Mouse (Mus musculus): ENCODE measurements at regions not wholly inside any gene's neighbourhood (a gene's known extent, or its start where the extent isn't known, plus 50 kb on each side); places are given as distances from the start of the nearest gene placed in this dataset.

DNA sequence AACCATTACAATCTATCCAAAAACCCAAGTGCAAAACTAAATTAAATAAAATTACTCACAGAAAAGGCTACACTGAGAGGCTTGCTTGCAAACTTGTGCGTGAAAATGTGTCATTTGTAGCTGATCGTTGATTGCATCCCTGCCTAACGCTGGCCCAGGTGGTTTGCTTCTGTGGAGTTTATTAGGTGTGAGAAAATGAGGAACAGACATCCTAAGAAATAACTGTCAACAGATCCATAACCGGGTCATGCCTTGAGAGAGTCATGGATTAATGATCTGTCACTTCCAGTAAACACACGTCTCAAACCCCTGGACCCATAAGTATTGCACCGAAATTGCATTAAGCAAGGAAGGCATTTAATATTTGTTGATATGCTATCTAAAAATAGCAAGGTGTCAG is 73.4 kb upstream of the Tmem18 start:
- Histone ChIP-seq H3K9ac (no peak overlapping the region), H3K27ac (ENCODE audit: poor library complexity, severe bottlenecking) (no peak overlapping the region), H3K4me2 (no peak overlapping the region), H3K27me3 (replicated peaks) (no peaks in the 10 kb centered on the region), H3K4me1 (replicated peaks) (peaks cover 6% of the 10 kb centered on the region; the same call in 1 of the 2 replicates), H3K4me3 (no peak overlapping the region), H3K9me3 (replicated peaks) (no peaks in the 10 kb centered on the region), H3K36me3 (no peaks in the 10 kb centered on the region)
- no peak for ATAC-seq (ENCODE audit: insufficient number of reproducible peaks, low FRiP score)
- WGBS, result 59% methylated on average over 6 of the region's 6 CpGs

DNA sequence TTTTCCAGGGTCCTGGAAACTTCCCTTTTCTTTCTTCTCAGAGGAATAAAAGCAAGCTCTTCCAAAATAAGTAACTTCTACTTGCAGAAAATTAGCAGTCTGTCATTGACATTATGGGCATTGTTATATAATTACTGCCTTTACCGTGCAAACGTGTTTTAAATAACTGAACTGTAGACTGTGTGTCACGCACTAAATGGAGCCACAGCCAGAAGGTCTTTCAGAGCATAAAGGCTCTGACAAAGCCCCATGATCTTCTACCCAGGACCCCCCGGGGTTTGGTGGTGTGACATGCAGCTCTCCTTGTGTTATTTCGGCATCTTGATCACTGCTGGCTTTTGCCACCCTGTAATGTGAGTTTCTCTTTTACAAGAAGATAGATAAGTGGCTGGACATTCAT is 100.9 kb upstream of the Tmem18 start:
- ATAC-seq (ENCODE audit: insufficient number of reproducible peaks, low FRiP score), result no peak
- no peak overlapping the region for H3K4me2 ChIP-seq
- H3K9me3 ChIP-seq (replicated peaks), result no peaks in the 10 kb centered on the region
- H3K4me1 ChIP-seq (replicated peaks), result peaks cover 5% of the 10 kb centered on the region; the same call in 1 of the 2 replicates
- no peaks in the 10 kb centered on the region for H3K27me3 ChIP-seq (replicated peaks)
- H3K4me3 ChIP-seq, result no peak overlapping the region
- 69% methylated on average over 5 of the region's 5 CpGs for WGBS
- H3K9ac ChIP-seq, result no peak overlapping the region
- H3K27ac ChIP-seq (ENCODE audit: poor library complexity, severe bottlenecking), result no peak overlapping the region
- no peaks in the 10 kb centered on the region for H3K36me3 ChIP-seq

DNA sequence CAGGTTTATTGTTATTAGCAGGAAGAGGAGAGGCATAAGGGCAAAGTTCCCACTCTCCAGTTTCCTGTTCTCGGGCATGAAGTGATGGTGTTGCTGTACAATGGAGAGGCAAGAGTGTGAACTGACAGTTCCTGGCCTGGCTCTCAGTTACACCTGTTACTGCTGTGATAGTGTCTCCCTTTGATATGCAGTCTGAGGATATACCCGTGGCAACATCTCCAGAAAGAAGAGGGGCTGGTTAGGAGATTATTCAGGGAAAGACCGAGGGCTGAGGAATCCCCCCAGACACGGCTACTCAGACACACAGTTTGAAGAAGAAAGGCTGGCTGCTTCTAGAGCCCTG is 100.3 kb upstream of the Sntg2 start:
- WGBS, result 37% methylated on average over 4 of the region's 4 CpGs
- no peaks in the 10 kb centered on the region for H3K36me3 ChIP-seq
- no peak for ATAC-seq (ENCODE audit: insufficient number of reproducible peaks, low FRiP score)

DNA sequence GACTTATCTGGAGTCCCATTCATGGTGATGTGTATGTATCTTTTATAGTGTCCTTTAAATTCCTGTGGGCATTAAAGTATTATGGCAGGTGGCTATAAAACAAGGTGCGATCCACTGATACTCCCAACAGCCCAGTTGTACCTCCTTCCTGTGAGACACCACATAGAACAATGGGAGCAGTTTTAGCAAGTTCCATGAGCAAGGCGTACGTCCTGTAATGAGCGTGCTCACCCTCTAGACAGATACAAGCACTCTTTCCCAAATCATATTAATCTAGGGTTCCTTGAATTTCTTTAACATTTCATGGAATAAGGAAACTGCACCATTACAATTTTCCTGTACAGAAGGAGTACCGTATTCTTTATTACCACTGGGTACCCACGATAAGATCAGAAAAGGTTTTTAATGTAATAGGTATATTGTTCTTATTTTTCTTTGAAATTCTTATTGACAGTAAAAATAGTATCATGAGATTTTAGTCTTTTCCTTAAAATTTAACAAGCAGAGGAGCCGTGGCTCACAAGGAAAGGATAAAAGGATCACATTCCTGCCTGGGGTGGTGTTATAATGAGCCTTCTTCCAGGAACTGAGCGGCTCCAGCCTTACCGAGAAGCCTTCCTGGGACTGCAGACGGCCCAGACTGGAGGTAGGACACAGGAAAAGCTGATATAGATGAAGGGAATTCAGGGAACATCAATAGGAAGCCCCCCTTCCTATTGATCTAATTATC is 99.7 kb upstream of the Sntg2 start:
- no peak overlapping the region for H3K9ac ChIP-seq
- no peak for ATAC-seq (ENCODE audit: insufficient number of reproducible peaks, low FRiP score)
- H3K9me3 ChIP-seq (replicated peaks), result peaks cover 5% of the 10 kb centered on the region; the same call in 1 of the 2 replicates
- H3K36me3 ChIP-seq, result no peaks in the 10 kb centered on the region
- H3K27ac ChIP-seq (ENCODE audit: poor library complexity, severe bottlenecking), result no peak overlapping the region
- 70% methylated on average over 10 of the region's 10 CpGs for WGBS
- no peaks in the 10 kb centered on the region for H3K4me1 ChIP-seq (replicated peaks)
- H3K27me3 ChIP-seq (replicated peaks), result no peaks in the 10 kb centered on the region
- no peak overlapping the region for H3K4me2 ChIP-seq
- H3K4me3 ChIP-seq, result no peak overlapping the region

More for the DNA sequence above, 100.3 kb upstream of the Sntg2 start:
- no peaks in the 10 kb centered on the region for H3K27me3 ChIP-seq (replicated peaks)
- H3K4me2 ChIP-seq, result no peak overlapping the region
- peaks cover 5% of the 10 kb centered on the region; the same call in 1 of the 2 replicates for H3K9me3 ChIP-seq (replicated peaks)
- H3K27ac ChIP-seq (ENCODE audit: poor library complexity, severe bottlenecking), result no peak overlapping the region
- no peak overlapping the region for H3K9ac ChIP-seq
- H3K4me1 ChIP-seq (replicated peaks), result no peaks in the 10 kb centered on the region
- no peak overlapping the region for H3K4me3 ChIP-seq

DNA sequence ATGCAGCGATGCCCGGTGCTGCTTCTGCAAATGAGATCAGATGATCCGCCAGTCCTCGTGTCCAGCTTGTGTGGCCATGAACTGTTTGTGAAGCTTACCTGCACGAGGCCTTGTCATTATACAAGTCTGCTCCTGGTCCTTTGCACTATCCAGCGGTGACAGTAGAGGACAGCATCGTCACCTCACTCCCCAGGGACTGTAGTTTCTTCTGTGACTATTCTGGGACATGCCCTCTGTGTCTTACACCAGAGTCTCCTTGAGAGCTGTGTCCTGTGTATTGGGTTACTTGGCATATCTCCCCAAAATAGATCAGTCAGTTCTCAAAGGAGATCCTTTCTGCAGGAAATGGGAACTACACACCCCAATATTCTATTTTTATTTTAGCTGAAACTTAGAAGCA is 94.0 kb upstream of the Sntg2 start:
- no peak overlapping the region for H3K4me3 ChIP-seq
- H3K9ac ChIP-seq, result no peak overlapping the region
- no peaks in the 10 kb centered on the region for H3K36me3 ChIP-seq
- WGBS, result 47% methylated on average over 7 of the region's 7 CpGs
- H3K27ac ChIP-seq (ENCODE audit: poor library complexity, severe bottlenecking), result no peak overlapping the region
- no peak overlapping the region for H3K4me2 ChIP-seq
- H3K27me3 ChIP-seq (replicated peaks), result no peaks in the 10 kb centered on the region
- ATAC-seq (ENCODE audit: insufficient number of reproducible peaks, low FRiP score), result 0 out of 2 replicates have a peak, but pooled peaks have one; percentile 15
- H3K9me3 ChIP-seq (replicated peaks), result no peaks in the 10 kb centered on the region
- H3K4me1 ChIP-seq (replicated peaks), result peaks cover 5% of the 10 kb centered on the region; the same call in 1 of the 2 replicates

DNA sequence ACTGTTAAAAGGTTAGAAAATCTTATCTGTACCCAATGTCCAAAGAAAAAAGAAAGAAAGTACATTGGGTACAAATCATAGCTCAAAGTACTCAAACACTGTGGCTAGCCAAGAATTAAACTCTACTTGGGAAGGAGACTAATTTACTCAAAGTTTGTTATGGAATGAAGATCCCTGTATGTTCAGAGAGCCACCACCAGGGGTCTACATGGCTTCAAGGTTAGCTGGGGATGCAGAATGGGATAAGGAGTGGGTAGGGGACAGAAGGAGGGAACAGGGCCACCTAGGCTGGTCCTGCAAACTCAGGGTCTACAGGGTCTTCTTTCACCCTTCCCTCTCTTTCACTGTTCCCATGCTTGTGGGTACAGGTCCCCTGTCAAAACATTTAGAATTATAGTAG is 77.4 kb upstream of the Sntg2 start:
- Histone ChIP-seq H3K27ac (ENCODE audit: poor library complexity, severe bottlenecking) (no peak overlapping the region), H3K4me3 (no peak overlapping the region), H3K9ac (no peak overlapping the region), H3K9me3 (replicated peaks) (no peaks in the 10 kb centered on the region), H3K27me3 (replicated peaks) (no peaks in the 10 kb centered on the region), H3K36me3 (no peaks in the 10 kb centered on the region), H3K4me1 (replicated peaks) (no peaks in the 10 kb centered on the region), H3K4me2 (no peak overlapping the region)
- ATAC-seq (ENCODE audit: insufficient number of reproducible peaks, low FRiP score), result no peak

DNA sequence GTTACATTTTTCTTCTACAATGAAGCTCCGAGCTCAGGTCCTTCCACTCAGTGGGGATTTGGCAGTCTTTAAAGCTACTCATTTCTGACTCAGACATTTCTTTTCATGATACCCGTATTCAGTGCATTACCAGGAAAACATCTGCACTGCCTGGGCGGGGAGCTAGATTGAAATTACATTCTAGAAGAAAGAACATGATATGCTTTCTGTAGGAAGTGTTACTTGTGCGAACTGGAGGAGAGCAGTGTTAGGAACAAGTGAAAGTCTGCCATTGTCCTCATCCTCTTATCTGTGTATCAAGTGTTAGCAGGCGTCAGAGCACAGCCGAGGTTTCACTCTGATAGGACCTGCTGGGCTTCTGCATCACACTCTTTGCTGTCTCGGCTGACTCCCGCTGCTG is 61.7 kb upstream of the Sntg2 start:
- H3K4me1 ChIP-seq (replicated peaks), result no peaks in the 10 kb centered on the region
- no peak overlapping the region for H3K27ac ChIP-seq (ENCODE audit: poor library complexity, severe bottlenecking)
- H3K4me3 ChIP-seq, result no peak overlapping the region
- no peaks in the 10 kb centered on the region for H3K9me3 ChIP-seq (replicated peaks)
- no peak overlapping the region for H3K4me2 ChIP-seq
- no peaks in the 10 kb centered on the region for H3K27me3 ChIP-seq (replicated peaks)
- WGBS, result 34% methylated on average over 8 of the region's 8 CpGs
- no peak for ATAC-seq (ENCODE audit: insufficient number of reproducible peaks, low FRiP score)
- H3K36me3 ChIP-seq, result no peaks in the 10 kb centered on the region
- no peak overlapping the region for H3K9ac ChIP-seq

DNA sequence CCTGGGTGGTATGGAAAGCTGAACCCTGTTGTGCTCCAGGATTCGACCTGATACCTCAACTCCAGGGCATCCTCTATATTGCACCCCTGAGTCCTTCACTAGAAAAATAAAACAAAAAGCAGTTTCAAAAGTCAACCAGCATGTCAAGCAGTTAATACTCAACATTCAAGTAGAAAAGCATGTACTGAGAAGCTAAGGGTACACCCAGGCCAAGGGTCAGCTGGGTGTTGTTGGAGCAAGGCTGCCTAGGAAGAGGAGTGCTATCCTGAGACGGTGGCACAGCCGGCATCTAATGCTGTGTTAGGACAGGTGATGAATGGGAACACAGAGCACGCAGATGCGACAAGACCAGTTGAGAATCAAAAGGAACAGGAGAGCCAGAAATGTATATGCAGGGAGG is 59.7 kb upstream of the Sntg2 start:
- ATAC-seq (ENCODE audit: insufficient number of reproducible peaks, low FRiP score), result no peak
- no peaks in the 10 kb centered on the region for H3K4me1 ChIP-seq (replicated peaks)
- no peak overlapping the region for H3K9ac ChIP-seq
- H3K4me2 ChIP-seq, result no peak overlapping the region
- no peaks in the 10 kb centered on the region for H3K27me3 ChIP-seq (replicated peaks)
- no peak overlapping the region for H3K4me3 ChIP-seq
- no peaks in the 10 kb centered on the region for H3K36me3 ChIP-seq
- no peak overlapping the region for H3K27ac ChIP-seq (ENCODE audit: poor library complexity, severe bottlenecking)
- 78% methylated on average over 5 of the region's 5 CpGs for WGBS
- H3K9me3 ChIP-seq (replicated peaks), result no peaks in the 10 kb centered on the region

DNA sequence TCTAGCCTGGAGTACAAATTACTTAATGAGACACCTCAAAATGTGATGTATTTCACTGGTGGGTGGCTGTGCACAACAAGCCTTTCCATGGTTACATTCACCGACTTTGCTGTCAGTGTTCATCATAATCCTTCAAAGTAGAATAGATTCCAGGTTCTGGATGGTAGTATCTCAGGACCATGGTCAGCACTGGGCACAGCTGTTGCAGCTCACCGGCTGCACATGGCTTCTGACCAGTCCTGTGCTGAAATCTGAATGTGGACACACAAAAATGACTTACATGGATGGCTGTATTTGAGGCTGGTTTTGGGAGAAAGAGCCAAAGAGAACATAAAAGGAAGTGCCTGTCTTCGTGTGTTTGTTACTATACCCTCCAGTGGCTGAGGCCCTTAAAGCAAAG is 57.5 kb upstream of the Sntg2 start:
- no peak overlapping the region for H3K4me3 ChIP-seq
- no peaks in the 10 kb centered on the region for H3K36me3 ChIP-seq
- no peak for ATAC-seq (ENCODE audit: insufficient number of reproducible peaks, low FRiP score)
- no peaks in the 10 kb centered on the region for H3K4me1 ChIP-seq (replicated peaks)
- H3K27me3 ChIP-seq (replicated peaks), result no peaks in the 10 kb centered on the region
- H3K27ac ChIP-seq (ENCODE audit: poor library complexity, severe bottlenecking), result no peak overlapping the region
- no peak overlapping the region for H3K9ac ChIP-seq
- no peak overlapping the region for H3K4me2 ChIP-seq
- 63% methylated on average over 3 of the region's 3 CpGs for WGBS
- H3K9me3 ChIP-seq (replicated peaks), result no peaks in the 10 kb centered on the region

DNA sequence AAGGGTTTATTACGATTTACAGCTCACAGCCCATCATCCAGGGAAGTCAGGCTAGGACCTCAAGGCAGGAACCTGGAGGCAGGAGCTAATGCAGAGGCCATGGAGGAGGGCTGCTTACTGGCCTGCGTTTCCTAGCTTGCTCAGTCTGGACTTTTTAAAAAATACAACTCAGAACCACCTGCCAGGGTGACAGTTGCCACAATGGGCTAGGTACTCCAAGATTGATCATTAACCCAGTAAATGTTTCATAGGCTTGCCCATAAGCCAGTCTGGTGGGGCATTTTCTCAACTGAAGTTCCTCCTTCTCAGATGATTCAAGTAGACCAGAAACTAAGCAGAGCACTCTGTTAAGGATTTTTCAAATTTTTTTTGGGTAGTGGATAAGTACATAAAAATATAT is 52.1 kb upstream of the Sntg2 start:
- no peak for ATAC-seq (ENCODE audit: insufficient number of reproducible peaks, low FRiP score)
- WGBS, result 72% methylated on average over 2 of the region's 2 CpGs
- no peak overlapping the region for H3K27ac ChIP-seq (ENCODE audit: poor library complexity, severe bottlenecking)

More for the DNA sequence above, 52.1 kb upstream of the Sntg2 start:
- H3K36me3 ChIP-seq, result no peaks in the 10 kb centered on the region
- H3K27me3 ChIP-seq (replicated peaks), result no peaks in the 10 kb centered on the region
- H3K9me3 ChIP-seq (replicated peaks), result no peaks in the 10 kb centered on the region
- no peak overlapping the region for H3K9ac ChIP-seq
- no peaks in the 10 kb centered on the region for H3K4me1 ChIP-seq (replicated peaks)
- H3K4me3 ChIP-seq, result no peak overlapping the region
- no peak overlapping the region for H3K4me2 ChIP-seq
